Mouse (Mus musculus): ENCODE data around the gene Rbm4b. TPM values are rescaled to one million over a fixed set of nuclear protein-coding genes. Genes with fewer than 3 reads are reported as not detected.
"Not testable (repeated sequence)": the region's sequence is repeated elsewhere in the genome, so short reads cannot be mapped to it uniquely, and the experiment has no call there.

Gene Rbm4b
- total RNA-seq, 4 experiments from 2014 or later, result 14.6 to 20.0 (median 17.2) TPM

GRCm38 (mm10) chr19:4745057-4745456 is 11.2 kb upstream of the Rbm4b start:
- DNase-seq (ENCODE audit: low spot score in 2 of 2), result no peak

GRCm38 (mm10) chr19:4745681-4746080 is 10.6 kb upstream of the Rbm4b start:
- no peak for DNase-seq (ENCODE audit: low spot score in 2 of 2)

- DNase-seq (ENCODE audit: low spot score in 2 of 2), result no peak
Observed at GRCm38 (mm10) chr19:4746611-4747010, 9.7 kb upstream of the Rbm4b start.

- no peak for DNase-seq (ENCODE audit: low spot score in 2 of 2)
Observed at GRCm38 (mm10) chr19:4747631-4748312, 8.5 kb upstream of the Rbm4b start.

GRCm38 (mm10) chr19:4748493-4748892 is 7.8 kb upstream of the Rbm4b start:
- DNase-seq (ENCODE audit: low spot score in 2 of 2), result no peak

GRCm38 (mm10) chr19:4749975-4750374 is 6.3 kb upstream of the Rbm4b start:
- DNase-seq (ENCODE audit: low spot score in 2 of 2), result no peak

GRCm38 (mm10) chr19:4755565-4756192 is 618 bp upstream of the Rbm4b start:
- peak; percentile 89 to 90 for DNase-seq (ENCODE audit: low spot score in 2 of 2)

GRCm38 (mm10) chr19:4756921-4757320 is 624 bp downstream of the Rbm4b start:
- DNase-seq (ENCODE audit: low spot score in 2 of 2), result no peak

- not testable (repeated sequence) for DNase-seq (ENCODE audit: low spot score in 2 of 2)
Observed at GRCm38 (mm10) chr19:4760544-4760943, 4.2 kb downstream of the Rbm4b start.

- no peak for DNase-seq (ENCODE audit: low spot score in 2 of 2)
Observed at GRCm38 (mm10) chr19:4762876-4763275, 6.6 kb downstream of the Rbm4b start.

- no peak for DNase-seq (ENCODE audit: low spot score in 2 of 2)
Observed at GRCm38 (mm10) chr19:4767507-4768148, 11.3 kb downstream of the Rbm4b start.

- DNase-seq (ENCODE audit: low spot score in 2 of 2), result no peak
Observed at GRCm38 (mm10) chr19:4772785-4773184, 16.5 kb downstream of the Rbm4b start.

GRCm38 (mm10) chr19:4782891-4783290 is 26.6 kb downstream of the Rbm4b start:
- no peak for DNase-seq (ENCODE audit: low spot score in 2 of 2)

- DNase-seq (ENCODE audit: low spot score in 2 of 2), result no peak
Observed at GRCm38 (mm10) chr19:4785206-4785605, 28.9 kb downstream of the Rbm4b start.

GRCm38 (mm10) chr19:4786313-4786712 is 30.0 kb downstream of the Rbm4b start:
- DNase-seq (ENCODE audit: low spot score in 2 of 2), result no peak

GRCm38 (mm10) chr19:4793281-4793830 is 37.1 kb downstream of the Rbm4b start:
- DNase-seq (ENCODE audit: low spot score in 2 of 2), result no peak

GRCm38 (mm10) chr19:4793831-4794422 is 37.6 kb downstream of the Rbm4b start, which contains the start of gene Rbm4:
Rbm4 (minus strand) TSS chr19:4793901.
- DNase-seq (ENCODE audit: low spot score in 2 of 2), result peak; percentile 98 to 99

- no peak for DNase-seq (ENCODE audit: low spot score in 2 of 2)
Observed at GRCm38 (mm10) chr19:4795929-4796328, 39.6 kb downstream of the Rbm4b start.

GRCm38 (mm10) chr19:4797846-4798245 is 41.5 kb downstream of the Rbm4b start:
- DNase-seq (ENCODE audit: low spot score in 2 of 2), result no peak

GRCm38 (mm10) chr19:4799083-4799482 is 42.8 kb downstream of the Rbm4b start:
- no peak for DNase-seq (ENCODE audit: low spot score in 2 of 2)

GRCm38 (mm10) chr19:4802691-4803091 is 46.4 kb downstream of the Rbm4b start:
- DNase-seq (ENCODE audit: low spot score in 2 of 2), result no peak

- no peak for DNase-seq (ENCODE audit: low spot score in 2 of 2)
Observed at GRCm38 (mm10) chr19:4803283-4803682, 47.0 kb downstream of the Rbm4b start.
